Mouse (Mus musculus): ENCODE results near the gene Vps4a.

- TF ChIP-seq EP300 (optimal IDR thresholded peaks at IDR 0.05) (no peak), CTCF (IDR thresholded peaks at IDR 0.05; ENCODE audit: low read depth) (no peak)
Observed at GRCm38 (mm10) chr8:107036626-107037025, 5.6 kb downstream of the Vps4a start.
